Mouse (Mus musculus): Measurements from ENCODE around the gene Wbp1. TPM values are rescaled to one million over a fixed set of nuclear protein-coding genes. Genes with fewer than 3 reads are reported as not detected.
A peak's percentile ranks its signal among the peaks of the same experiment; 100 is the strongest.

The Wbp1 gene
- total and polyA plus RNA-seq, 2 experiments from 2014 or later: 101 to 209 TPM

GRCm38 (mm10) chr6:83136291-83136880 is 15.0 kb upstream of the Wbp1 start:
- Histone ChIP-seq H3K4me2 (ENCODE audit: low read depth, low read length) (peak overlapping the region; percentile 55), H3K4me1 (ENCODE audit: insufficient read depth, low read length) (0 out of 2 replicates have a peak, but pooled peaks cover 8% of the 10 kb centered on the region), H3K27me3 (ENCODE audit: insufficient read depth, low read length) (no peaks in the 10 kb centered on the region), H3K27ac (peak overlapping the region; percentile 89), H3K36me3 (ENCODE audit: insufficient read depth, low read length) (no peaks in the 10 kb centered on the region), H3K4me3 (ENCODE audit: low read length) (peak overlapping the region; percentile 28), H3K9me3 (ENCODE audit: low read length) (no peaks in the 10 kb centered on the region), H3K9ac (replicated peaks; ENCODE audit: low read length) (peak overlapping the region; percentile 46)
- DNase-seq (ENCODE audit: low spot score) (no peak), ATAC-seq (peak; percentile 3; the same call in 1 of the 2 replicates)
- no peak for TF ChIP-seq CTCF (IDR thresholded peaks at IDR 0.05; ENCODE audit: low read depth)
- WGBS: 19% methylated on average over 5 of the region's 5 CpGs

- DNase-seq (ENCODE audit: low spot score) (no peak), ATAC-seq (no peak)
- 8% methylated on average over 37 of the region's 37 CpGs for WGBS
- H3K27ac ChIP-seq: 0 out of 2 replicates have a peak overlapping the region, but pooled peaks have one; percentile 89
- no peak overlapping the region for H3K9ac ChIP-seq (replicated peaks; ENCODE audit: low read length)
- no peaks in the 10 kb centered on the region for H3K9me3 ChIP-seq (ENCODE audit: low read length)
- H3K4me2 ChIP-seq (ENCODE audit: low read depth, low read length): peak overlapping the region; percentile 55
- H3K4me1 ChIP-seq (ENCODE audit: insufficient read depth, low read length): 0 out of 2 replicates have a peak, but pooled peaks cover 8% of the 10 kb centered on the region
- H3K27me3 ChIP-seq (ENCODE audit: insufficient read depth, low read length): no peaks in the 10 kb centered on the region
- TF ChIP-seq CTCF (IDR thresholded peaks at IDR 0.05; ENCODE audit: low read depth): no peak
- H3K4me3 ChIP-seq (ENCODE audit: low read length): peak overlapping the region; percentile 21
- no peaks in the 10 kb centered on the region for H3K36me3 ChIP-seq (ENCODE audit: insufficient read depth, low read length)
Observed at GRCm38 (mm10) chr6:83135571-83136161, 14.3 kb upstream of the Wbp1 start.

GRCm38 (mm10) chr6:83134951-83135513 is 13.7 kb upstream of the Wbp1 start, which contains the start of gene Rtkn:
Rtkn (plus strand) TSS chr6:83135463.
- Histone ChIP-seq H3K4me1 (ENCODE audit: insufficient read depth, low read length) (0 out of 2 replicates have a peak, but pooled peaks cover 8% of the 10 kb centered on the region), H3K9ac (replicated peaks; ENCODE audit: low read length) (no peak within 1 kb of the TSS; the same call in 1 of the 2 replicates), H3K36me3 (ENCODE audit: insufficient read depth, low read length) (no peaks in the 10 kb centered on the region), H3K4me3 (ENCODE audit: low read length) (peak within 1 kb of the TSS; percentile 21), H3K27me3 (ENCODE audit: insufficient read depth, low read length) (no peaks in the 10 kb centered on the region), H3K9me3 (ENCODE audit: low read length) (no peaks in the 10 kb centered on the region), H3K4me2 (ENCODE audit: low read depth, low read length) (peak within 1 kb of the TSS; percentile 55), H3K27ac (peak within 1 kb of the TSS; percentile 89; the same call in 1 of the 2 replicates)
- WGBS: 61% methylated on average over 7 of the region's 7 CpGs
- ATAC-seq (no peak), DNase-seq (ENCODE audit: low spot score) (no peak)
- no peak for TF ChIP-seq CTCF (IDR thresholded peaks at IDR 0.05; ENCODE audit: low read depth)

- TF ChIP-seq CTCF (IDR thresholded peaks at IDR 0.05; ENCODE audit: low read depth): no peak
- Histone ChIP-seq H3K9me3 (ENCODE audit: low read length) (no peaks in the 10 kb centered on the region), H3K27ac (no peak overlapping the region), H3K4me2 (ENCODE audit: low read depth, low read length) (no peak overlapping the region), H3K36me3 (ENCODE audit: insufficient read depth, low read length) (no peaks in the 10 kb centered on the region), H3K4me3 (ENCODE audit: low read length) (no peak overlapping the region), H3K4me1 (ENCODE audit: insufficient read depth, low read length) (0 out of 2 replicates have a peak, but pooled peaks cover 8% of the 10 kb centered on the region), H3K27me3 (ENCODE audit: insufficient read depth, low read length) (no peaks in the 10 kb centered on the region), H3K9ac (replicated peaks; ENCODE audit: low read length) (no peak overlapping the region)
- ATAC-seq (no peak), DNase-seq (ENCODE audit: low spot score) (no peak)
- WGBS: 72% methylated on average over 3 of the region's 3 CpGs
Observed at GRCm38 (mm10) chr6:83134226-83134625, 12.9 kb upstream of the Wbp1 start.

GRCm38 (mm10) chr6:83132176-83132919 is 11.0 kb upstream of the Wbp1 start:
- H3K36me3 ChIP-seq (ENCODE audit: insufficient read depth, low read length): no peaks in the 10 kb centered on the region
- H3K27me3 ChIP-seq (ENCODE audit: insufficient read depth, low read length): no peaks in the 10 kb centered on the region
- 0 out of 2 replicates have a peak, but pooled peaks cover 6% of the 10 kb centered on the region for H3K4me1 ChIP-seq (ENCODE audit: insufficient read depth, low read length)
- no peak overlapping the region for H3K9ac ChIP-seq (replicated peaks; ENCODE audit: low read length)
- WGBS: 85% methylated on average over 9 of the region's 9 CpGs
- DNase-seq (ENCODE audit: low spot score) (no peak), ATAC-seq (no peak)
- no peak overlapping the region for H3K4me2 ChIP-seq (ENCODE audit: low read depth, low read length)
- H3K4me3 ChIP-seq (ENCODE audit: low read length): no peak overlapping the region
- H3K9me3 ChIP-seq (ENCODE audit: low read length): no peaks in the 10 kb centered on the region
- no peak overlapping the region for H3K27ac ChIP-seq
- TF ChIP-seq CTCF (IDR thresholded peaks at IDR 0.05; ENCODE audit: low read depth): no peak

- Histone ChIP-seq H3K36me3 (ENCODE audit: insufficient read depth, low read length) (no peaks in the 10 kb centered on the region), H3K9me3 (ENCODE audit: low read length) (no peaks in the 10 kb centered on the region), H3K27ac (no peak overlapping the region), H3K4me1 (ENCODE audit: insufficient read depth, low read length) (0 out of 2 replicates have a peak, but pooled peaks cover 6% of the 10 kb centered on the region), H3K9ac (replicated peaks; ENCODE audit: low read length) (no peak overlapping the region), H3K4me3 (ENCODE audit: low read length) (no peak overlapping the region), H3K4me2 (ENCODE audit: low read depth, low read length) (no peak overlapping the region), H3K27me3 (ENCODE audit: insufficient read depth, low read length) (no peaks in the 10 kb centered on the region)
- TF ChIP-seq CTCF (IDR thresholded peaks at IDR 0.05; ENCODE audit: low read depth): no peak
- WGBS: 69% methylated on average over 6 of the region's 6 CpGs
- DNase-seq (ENCODE audit: low spot score) (no peak), ATAC-seq (no peak)
Observed at GRCm38 (mm10) chr6:83131469-83132034, 10.2 kb upstream of the Wbp1 start.

Measured in hindbrain, postnatal 0 days (tissue).